Mouse (Mus musculus): ENCODE data around the gene Bach2. TPM values are rescaled to one million over a fixed set of nuclear protein-coding genes. Genes with fewer than 3 reads are reported as not detected.
A peak's percentile ranks its signal among the peaks of the same experiment; 100 is the strongest.

The Bach2 gene
- polyA plus RNA-seq, 1 experiment from 2014 or later, result 2.4 TPM

- 35% methylated on average over 7 of the region's 7 CpGs for WGBS
- Histone ChIP-seq H3K27me3 (replicated peaks; ENCODE audit: control insufficient read depth, insufficient read depth, low read length) (no peaks in the 10 kb centered on the region), H3K27ac (ENCODE audit: low read length) (no peak overlapping the region), H3K9ac (ENCODE audit: low read depth, low read length) (no peak overlapping the region), H3K4me3 (ENCODE audit: low read length) (no peak overlapping the region), H3K36me3 (ENCODE audit: control insufficient read depth, insufficient read depth, low read length) (no peaks in the 10 kb centered on the region), H3K9me3 (ENCODE audit: control insufficient read depth, low read length) (no peaks in the 10 kb centered on the region), H3K4me2 (ENCODE audit: low read depth, low read length) (no peak overlapping the region), H3K4me1 (ENCODE audit: control insufficient read depth, insufficient read depth, low read length) (peaks cover 26% of the 10 kb centered on the region; the same call in 1 of the 2 replicates)
- peak; percentile 70 for ATAC-seq
Measured at GRCm38 (mm10) chr4:32246801-32247200, 8.2 kb downstream of the Bach2 start.

- 64% methylated on average over 11 of the region's 11 CpGs for WGBS
- no peaks in the 10 kb centered on the region for H3K27me3 ChIP-seq (replicated peaks; ENCODE audit: control insufficient read depth, insufficient read depth, low read length)
- H3K9me3 ChIP-seq (ENCODE audit: control insufficient read depth, low read length), result no peaks in the 10 kb centered on the region
- peaks cover 26% of the 10 kb centered on the region; the same call in 1 of the 2 replicates for H3K4me1 ChIP-seq (ENCODE audit: control insufficient read depth, insufficient read depth, low read length)
- no peak overlapping the region for H3K4me3 ChIP-seq (ENCODE audit: low read length)
- H3K36me3 ChIP-seq (ENCODE audit: control insufficient read depth, insufficient read depth, low read length), result no peaks in the 10 kb centered on the region
- no peak for ATAC-seq
- H3K9ac ChIP-seq (ENCODE audit: low read depth, low read length), result no peak overlapping the region
- no peak overlapping the region for H3K27ac ChIP-seq (ENCODE audit: low read length)
- no peak overlapping the region for H3K4me2 ChIP-seq (ENCODE audit: low read depth, low read length)
Measured at GRCm38 (mm10) chr4:32247463-32248113, 9.0 kb downstream of the Bach2 start.

- Histone ChIP-seq H3K27ac (ENCODE audit: low read length) (no peak overlapping the region), H3K4me2 (ENCODE audit: low read depth, low read length) (no peak overlapping the region), H3K4me3 (ENCODE audit: low read length) (no peak overlapping the region), H3K27me3 (replicated peaks; ENCODE audit: control insufficient read depth, insufficient read depth, low read length) (no peaks in the 10 kb centered on the region), H3K36me3 (ENCODE audit: control insufficient read depth, insufficient read depth, low read length) (no peaks in the 10 kb centered on the region), H3K9me3 (ENCODE audit: control insufficient read depth, low read length) (no peaks in the 10 kb centered on the region), H3K9ac (ENCODE audit: low read depth, low read length) (no peak overlapping the region), H3K4me1 (ENCODE audit: control insufficient read depth, insufficient read depth, low read length) (peaks cover 26% of the 10 kb centered on the region; the same call in 1 of the 2 replicates)
- 35% methylated on average over 6 of the region's 6 CpGs for WGBS
- ATAC-seq, result no peak
Measured at GRCm38 (mm10) chr4:32248236-32248635, 9.6 kb downstream of the Bach2 start.

GRCm38 (mm10) chr4:32248990-32249393, 10.4 kb downstream of the Bach2 start:
- 69% methylated on average over 9 of the region's 9 CpGs for WGBS

GRCm38 (mm10) chr4:32249748-32250332, 11.2 kb downstream of the Bach2 start:
- Histone ChIP-seq H3K9ac (ENCODE audit: low read depth, low read length) (peak overlapping the region; percentile 53), H3K4me3 (ENCODE audit: low read length) (peak overlapping the region; percentile 32), H3K36me3 (ENCODE audit: control insufficient read depth, insufficient read depth, low read length) (no peaks in the 10 kb centered on the region), H3K27me3 (replicated peaks; ENCODE audit: control insufficient read depth, insufficient read depth, low read length) (no peaks in the 10 kb centered on the region), H3K4me2 (ENCODE audit: low read depth, low read length) (peak overlapping the region; percentile 50), H3K27ac (ENCODE audit: low read length) (peak overlapping the region; percentile 86), H3K9me3 (ENCODE audit: control insufficient read depth, low read length) (no peaks in the 10 kb centered on the region), H3K4me1 (ENCODE audit: control insufficient read depth, insufficient read depth, low read length) (peaks cover 23% of the 10 kb centered on the region; the same call in 1 of the 2 replicates)
- ATAC-seq, result peak; percentile 39; the same call in 1 of the 2 replicates
- WGBS, result 62% methylated on average over 15 of the region's 15 CpGs

More at GRCm38 (mm10) chr4:32248990-32249393, 10.4 kb downstream of the Bach2 start:
- Histone ChIP-seq H3K27ac (ENCODE audit: low read length) (no peak overlapping the region), H3K4me1 (ENCODE audit: control insufficient read depth, insufficient read depth, low read length) (peaks cover 23% of the 10 kb centered on the region; the same call in 1 of the 2 replicates), H3K27me3 (replicated peaks; ENCODE audit: control insufficient read depth, insufficient read depth, low read length) (no peaks in the 10 kb centered on the region), H3K36me3 (ENCODE audit: control insufficient read depth, insufficient read depth, low read length) (no peaks in the 10 kb centered on the region), H3K4me3 (ENCODE audit: low read length) (no peak overlapping the region), H3K9ac (ENCODE audit: low read depth, low read length) (no peak overlapping the region), H3K9me3 (ENCODE audit: control insufficient read depth, low read length) (no peaks in the 10 kb centered on the region), H3K4me2 (ENCODE audit: low read depth, low read length) (no peak overlapping the region)
- no peak for ATAC-seq

GRCm38 (mm10) chr4:32250333-32251004, 11.9 kb downstream of the Bach2 start:
- ATAC-seq, result peak; percentile 34; the same call in 1 of the 2 replicates

GRCm38 (mm10) chr4:32251005-32251365, 12.4 kb downstream of the Bach2 start:
- peak; percentile 64 for ATAC-seq
- H3K27me3 ChIP-seq (replicated peaks; ENCODE audit: control insufficient read depth, insufficient read depth, low read length), result no peaks in the 10 kb centered on the region
- H3K9me3 ChIP-seq (ENCODE audit: control insufficient read depth, low read length), result no peaks in the 10 kb centered on the region
- 15% methylated on average over 8 of the region's 8 CpGs for WGBS
- peak overlapping the region; percentile 53 for H3K9ac ChIP-seq (ENCODE audit: low read depth, low read length)
- H3K27ac ChIP-seq (ENCODE audit: low read length), result peak overlapping the region; percentile 86
- peaks cover 23% of the 10 kb centered on the region; the same call in 1 of the 2 replicates for H3K4me1 ChIP-seq (ENCODE audit: control insufficient read depth, insufficient read depth, low read length)
- peak overlapping the region; percentile 32 for H3K4me3 ChIP-seq (ENCODE audit: low read length)
- H3K4me2 ChIP-seq (ENCODE audit: low read depth, low read length), result peak overlapping the region; percentile 50
- no peaks in the 10 kb centered on the region for H3K36me3 ChIP-seq (ENCODE audit: control insufficient read depth, insufficient read depth, low read length)

More at GRCm38 (mm10) chr4:32250333-32251004, 11.9 kb downstream of the Bach2 start:
- Histone ChIP-seq H3K4me3 (ENCODE audit: low read length) (peak overlapping the region; percentile 32), H3K36me3 (ENCODE audit: control insufficient read depth, insufficient read depth, low read length) (no peaks in the 10 kb centered on the region), H3K27ac (ENCODE audit: low read length) (peak overlapping the region; percentile 86), H3K9ac (ENCODE audit: low read depth, low read length) (peak overlapping the region; percentile 53), H3K4me2 (ENCODE audit: low read depth, low read length) (peak overlapping the region; percentile 50), H3K4me1 (ENCODE audit: control insufficient read depth, insufficient read depth, low read length) (peaks cover 23% of the 10 kb centered on the region; the same call in 1 of the 2 replicates), H3K27me3 (replicated peaks; ENCODE audit: control insufficient read depth, insufficient read depth, low read length) (no peaks in the 10 kb centered on the region), H3K9me3 (ENCODE audit: control insufficient read depth, low read length) (no peaks in the 10 kb centered on the region)
- 9% methylated on average over 16 of the region's 16 CpGs for WGBS

GRCm38 (mm10) chr4:32251946-32252672, 13.5 kb downstream of the Bach2 start:
- no peak overlapping the region for H3K27ac ChIP-seq (ENCODE audit: low read length)
- 75% methylated on average over 15 of the region's 15 CpGs for WGBS

GRCm38 (mm10) chr4:32257686-32258085, 19.1 kb downstream of the Bach2 start:
- 77% methylated on average over 12 of the region's 12 CpGs for WGBS
- no peak for ATAC-seq

More at GRCm38 (mm10) chr4:32251946-32252672, 13.5 kb downstream of the Bach2 start:
- Histone ChIP-seq H3K36me3 (ENCODE audit: control insufficient read depth, insufficient read depth, low read length) (no peaks in the 10 kb centered on the region), H3K9me3 (ENCODE audit: control insufficient read depth, low read length) (no peaks in the 10 kb centered on the region), H3K4me3 (ENCODE audit: low read length) (no peak overlapping the region), H3K4me1 (ENCODE audit: control insufficient read depth, insufficient read depth, low read length) (peaks cover 21% of the 10 kb centered on the region; the same call in 1 of the 2 replicates), H3K4me2 (ENCODE audit: low read depth, low read length) (no peak overlapping the region), H3K9ac (ENCODE audit: low read depth, low read length) (no peak overlapping the region), H3K27me3 (replicated peaks; ENCODE audit: control insufficient read depth, insufficient read depth, low read length) (no peaks in the 10 kb centered on the region)
- no peak for ATAC-seq

More at GRCm38 (mm10) chr4:32257686-32258085, 19.1 kb downstream of the Bach2 start:
- Histone ChIP-seq H3K9ac (ENCODE audit: low read depth, low read length) (no peak overlapping the region), H3K27ac (ENCODE audit: low read length) (no peak overlapping the region), H3K4me1 (ENCODE audit: control insufficient read depth, insufficient read depth, low read length) (no peaks in the 10 kb centered on the region), H3K9me3 (ENCODE audit: control insufficient read depth, low read length) (no peaks in the 10 kb centered on the region), H3K4me2 (ENCODE audit: low read depth, low read length) (no peak overlapping the region), H3K27me3 (replicated peaks; ENCODE audit: control insufficient read depth, insufficient read depth, low read length) (no peaks in the 10 kb centered on the region), H3K4me3 (ENCODE audit: low read length) (no peak overlapping the region), H3K36me3 (ENCODE audit: control insufficient read depth, insufficient read depth, low read length) (no peaks in the 10 kb centered on the region)
